Mouse (Mus musculus): Measurements from ENCODE around the gene Vmn1r130.
"Not testable (repeated sequence)": the region's sequence is repeated elsewhere in the genome, so short reads cannot be mapped to it uniquely, and the experiment has no call there.

The Vmn1r130 gene

DNA sequence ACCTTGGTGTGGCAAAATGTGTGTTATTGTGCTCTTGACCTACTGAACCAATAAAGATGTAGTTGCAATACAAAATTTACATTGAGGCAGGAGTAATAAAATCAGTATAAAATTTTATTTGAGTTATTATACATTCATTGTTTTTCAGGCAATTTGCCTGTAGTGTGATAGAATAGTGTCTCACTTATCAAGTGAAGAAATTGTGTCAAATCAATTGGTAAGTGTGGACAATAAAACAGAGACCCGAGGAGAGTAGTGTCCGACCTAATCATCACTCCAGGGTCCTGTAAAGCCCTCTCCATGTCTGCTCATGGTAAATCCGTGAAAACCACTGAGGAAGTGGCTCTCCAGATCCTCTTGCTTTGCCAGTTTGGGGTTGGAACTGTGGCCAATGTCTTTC, at the start of gene Vmn1r130:
Vmn1r130 (plus strand) TSS at position 301 of the 400 bp plus-strand sequence.
- not testable (repeated sequence) for DNase-seq (ENCODE audit: low spot score)

DNA sequence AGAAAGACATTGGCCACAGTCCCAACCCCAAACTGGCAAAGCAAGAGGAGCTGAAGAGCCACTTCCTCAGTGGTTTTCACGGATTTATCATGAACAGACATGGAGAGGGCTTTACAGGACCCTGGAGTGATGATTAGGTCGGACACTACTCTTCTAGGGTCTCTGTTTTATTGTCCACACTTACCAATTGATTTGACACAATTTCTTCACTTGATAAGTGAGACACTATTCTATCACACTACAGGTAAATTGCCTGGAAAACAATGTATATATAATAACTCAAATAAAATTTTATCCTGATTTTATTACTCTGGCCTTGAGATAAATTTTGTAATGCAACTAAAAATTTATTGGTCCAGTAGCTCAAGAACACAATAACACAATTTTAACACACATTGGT, 34.4 kb downstream of the Vmn1r130 start, which contains the start of gene Vmn1r131:
Vmn1r131 (minus strand) TSS at position 101 of the 400 bp plus-strand sequence.
- DNase-seq (ENCODE audit: low spot score), result not testable (repeated sequence)

Measured in urinary bladder, postnatal 25 days (tissue).